15 mouse cellular contexts compared by ENCODE assay signal in genomic region chr11:54849961-54850758, GRCm38 (mm10). TPM values are rescaled to one million over a fixed set of nuclear protein-coding genes. Genes with fewer than 3 reads are reported as not detected.
DNase-seq lines count a peak whose midpoint lies in the region; ATAC-seq and TF ChIP-seq lines count a peak whose summit lies in the region.
"Had no signal": no experiment of that assay in that cellular context is flagged by ENCODE, and none has a peak within 500 bp of the region (broad histone marks: within the 10 kb centered on the region; RNA-seq: fewer than 3 reads in every experiment).

No protein-coding gene starts in this region.

- H3K4me1 ChIP-seq in heart, postnatal 0 days (ENCODE audit: control insufficient read depth, insufficient read depth), result peaks cover 11% of the 10 kb centered on the region
- peaks cover 23% of the 10 kb centered on the region for H3K4me1 ChIP-seq in thymus, adult 2 months (replicated peaks; ENCODE audit: control insufficient read depth, insufficient read depth, low read length)
- H3K4me1 ChIP-seq in kidney, embryonic 14.5 days (ENCODE audit: control insufficient read depth, insufficient read depth, low read length), result no peaks in the 10 kb centered on the region

- H3K27me3 ChIP-seq in heart, postnatal 0 days (ENCODE audit: control insufficient read depth, insufficient read depth, low read length), result no peaks in the 10 kb centered on the region
- no peaks in the 10 kb centered on the region for H3K27me3 ChIP-seq in thymus, adult 2 months (ENCODE audit: control insufficient read depth, insufficient read depth, low read length)
- H3K27me3 ChIP-seq in kidney, embryonic 14.5 days (ENCODE audit: control insufficient read depth, insufficient read depth, low read length), result no peaks in the 10 kb centered on the region
- H3K27me3 ChIP-seq: forebrain, embryonic 12.5 days; heart, embryonic 12.5 days had no signal

- peak overlapping the region; percentile 36; the same call in 1 of the 2 replicates for H3K27ac ChIP-seq in heart, postnatal 0 days (ENCODE audit: low read depth)
- peak overlapping the region; percentile 97 for H3K27ac ChIP-seq in thymus, adult 2 months (ENCODE audit: control insufficient read depth, insufficient read depth, low read length)
- no peak overlapping the region for H3K27ac ChIP-seq in kidney, embryonic 14.5 days (ENCODE audit: low read depth, low read length)
- H3K27ac ChIP-seq: forebrain, embryonic 12.5 days; hindbrain, embryonic 14.5 days had no signal

- no peaks in the 10 kb centered on the region for H3K9me3 ChIP-seq in heart, postnatal 0 days (replicated peaks; ENCODE audit: control insufficient read depth, low read length)
- H3K9me3 ChIP-seq in kidney, embryonic 14.5 days (ENCODE audit: control insufficient read depth, low read length), result no peaks in the 10 kb centered on the region
- H3K9me3 ChIP-seq: forebrain, embryonic 12.5 days; heart, embryonic 12.5 days had no signal

- no peak for TF ChIP-seq CTCF in heart, postnatal 0 days (IDR thresholded peaks at IDR 0.05; ENCODE audit: low read depth)
- no peak for TF ChIP-seq CTCF in thymus, adult 2 months (IDR thresholded peaks at IDR 0.05; ENCODE audit: borderline replicate concordance, control insufficient read depth, extremely low read depth, insufficient read depth, low read length, poor library complexity)

- no peak for ATAC-seq in heart, postnatal 0 days (ENCODE audit: insufficient read depth, low read depth)
- ATAC-seq in granulocyte monocyte progenitor cell, adult 5-6 weeks (replicated peaks; ENCODE audit: poor library complexity, severe bottlenecking), result peak; percentile 37
- no peak for ATAC-seq in kidney, embryonic 14.5 days (ENCODE audit: low FRiP score, low TSS enrichment)

- WGBS in heart, postnatal 0 days, result 42% methylated on average over 10 of the region's 10 CpGs
- 11% methylated on average over 10 of the region's 10 CpGs for WGBS in thymus, adult 2 months
- 89% methylated on average over 10 of the region's 10 CpGs for WGBS in kidney, embryonic 14.5 days

- no peak overlapping the region for H3K4me3 ChIP-seq in heart, postnatal 0 days (ENCODE audit: low read depth, low read length)
- peak overlapping the region; percentile 4; the same call in 1 of the 2 replicates for H3K4me3 ChIP-seq in thymus, adult 2 months (ENCODE audit: control insufficient read depth, insufficient read depth, low read length)
- H3K4me3 ChIP-seq in kidney, embryonic 14.5 days (ENCODE audit: low read length), result no peak overlapping the region
- H3K4me3 ChIP-seq: forebrain, embryonic 12.5 days; heart, embryonic 12.5 days had no signal

- no peak for DNase-seq in heart, postnatal 0 days (ENCODE audit: low spot score)
- DNase-seq in heart, postnatal 36 days, result no peak
- DNase-seq in CD4-positive helper T cell, adult 2 months (ENCODE audit: low read depth, low spot score), result peak; percentile 62
- DNase-seq in thymus, adult 2 months, result peak; percentile 62
- no peak for DNase-seq in Muller cell, postnatal 12 days (ENCODE audit: inconsistent ontology term)
- DNase-seq in cerebellum, adult 11 months, result no peak
- DNase-seq: cerebellum, postnatal 10 days; kidney, adult 2 months; kidney, postnatal 4 days; layer of hippocampus, postnatal 36 days had no signal

- no peaks in the 10 kb centered on the region for H3K36me3 ChIP-seq in heart, postnatal 0 days (replicated peaks; ENCODE audit: control insufficient read depth, insufficient read depth, low read length)
- H3K36me3 ChIP-seq in thymus, adult 2 months (ENCODE audit: control insufficient read depth, insufficient read depth, low read length), result no peaks in the 10 kb centered on the region
- no peaks in the 10 kb centered on the region for H3K36me3 ChIP-seq in kidney, embryonic 14.5 days (ENCODE audit: control insufficient read depth, insufficient read depth, low read length)
- H3K36me3 ChIP-seq: forebrain, embryonic 12.5 days; heart, embryonic 12.5 days had no signal

- H3K9ac ChIP-seq in heart, postnatal 0 days (replicated peaks; ENCODE audit: low read depth, low read length), result no peak overlapping the region
- no peak overlapping the region for H3K9ac ChIP-seq in kidney, embryonic 14.5 days (ENCODE audit: low read depth, low read length)
- H3K9ac ChIP-seq: forebrain, embryonic 12.5 days; heart, embryonic 12.5 days; hindbrain, embryonic 14.5 days had no signal

- TF ChIP-seq POLR2A in thymus, adult 2 months (IDR thresholded peaks at IDR 0.05; ENCODE audit: control insufficient read depth, extremely low read depth, insufficient read depth, low read length, poor library complexity), result no peak

- intact Hi-C loops in heart, postnatal 36 days (cut with DNase I), result no loop called here

- TF ChIP-seq EP300 in heart, postnatal 0 days (IDR thresholded peaks at IDR 0.05; ENCODE audit: low read depth), result no peak

- no peak overlapping the region for H3K4me2 ChIP-seq in heart, postnatal 0 days (ENCODE audit: low read depth, low read length)
- no peak overlapping the region for H3K4me2 ChIP-seq in kidney, embryonic 14.5 days (replicated peaks; ENCODE audit: low read depth, low read length)
- H3K4me2 ChIP-seq: forebrain, embryonic 12.5 days; heart, embryonic 12.5 days; hindbrain, embryonic 14.5 days had no signal

RNA-seq across cellular contexts. Expression of gene Lyrm7, which starts 10.6 kb away (rescaled TPM):
- 4.5 and 6.3 TPM in 2 replicates for total RNA-seq in heart, postnatal 0 days (2014; rRNA removed; ENCODE audit: low replicate concordance)
- 19.2 and 20.2 TPM in 2 replicates for polyA plus RNA-seq in heart, postnatal 0 days (2015; fragmentation: Nextera tagmentation; extraction: Ambion mirVana)
- 10 to 100 TPM; 37.9 to 39.0 TPM for total RNA-seq in heart, postnatal 36 days (2021)
- total RNA-seq in granulocyte monocyte progenitor cell, adult 5-6 weeks (2014; fragmentation: Nextera tagmentation), result 4.0 and 9.3 TPM in 2 replicates
- total RNA-seq in granulocyte monocyte progenitor cell, adult 5-6 weeks (2017), result 2.0 and 11.1 TPM in 2 replicates
- polyA plus RNA-seq in thymus, adult 2 months (2012; rRNA removed), result 2.9 and 3.5 TPM in 2 replicates
- 6.7 and 9.6 TPM in 2 replicates for polyA plus RNA-seq in kidney, embryonic 14.5 days (2014; fragmentation: Nextera tagmentation; extraction: Ambion mirVana)

RNA-seq across cellular contexts. Expression of gene Hint1, which starts 16.0 kb away (rescaled TPM):
- total RNA-seq in heart, postnatal 0 days (2014; rRNA removed; ENCODE audit: low replicate concordance), result 704 and 779 TPM in 2 replicates
- 923 and 965 TPM in 2 replicates for polyA plus RNA-seq in heart, postnatal 0 days (2015; fragmentation: Nextera tagmentation; extraction: Ambion mirVana)
- total RNA-seq in heart, postnatal 36 days (2021), result 100 to 1,000 TPM; 292 to 340 TPM
- 686 and 699 TPM in 2 replicates for total RNA-seq in granulocyte monocyte progenitor cell, adult 5-6 weeks (2014; fragmentation: Nextera tagmentation)
- 600 and 654 TPM in 2 replicates for total RNA-seq in granulocyte monocyte progenitor cell, adult 5-6 weeks (2017)
- polyA plus RNA-seq in thymus, adult 2 months (2012; rRNA removed), result 322 and 336 TPM in 2 replicates
- polyA plus RNA-seq in kidney, embryonic 14.5 days (2014; fragmentation: Nextera tagmentation; extraction: Ambion mirVana), result 720 and 912 TPM in 2 replicates

RNA-seq across cellular contexts. Expression of gene Gpx3, which starts 52.1 kb away (rescaled TPM):
- 114 and 243 TPM in 2 replicates for total RNA-seq in heart, postnatal 0 days (2014; rRNA removed; ENCODE audit: low replicate concordance)
- polyA plus RNA-seq in heart, postnatal 0 days (2015; fragmentation: Nextera tagmentation; extraction: Ambion mirVana), result 788 and 904 TPM in 2 replicates
- 100 to 1,000 TPM; 189 to 218 TPM for total RNA-seq in heart, postnatal 36 days (2021)
- 24.9 and 29.6 TPM in 2 replicates for total RNA-seq in granulocyte monocyte progenitor cell, adult 5-6 weeks (2014; fragmentation: Nextera tagmentation)
- total RNA-seq in granulocyte monocyte progenitor cell, adult 5-6 weeks (2017), result 1.6 and 4.0 TPM in 2 replicates
- polyA plus RNA-seq in thymus, adult 2 months (2012; rRNA removed), result 120 and 133 TPM in 2 replicates
- polyA plus RNA-seq in kidney, embryonic 14.5 days (2014; fragmentation: Nextera tagmentation; extraction: Ambion mirVana), result 83.0 and 101 TPM in 2 replicates

Comparison
In these comparisons a context has a peak if more than half of its experiments do, and no peak if none do; other contexts are left out.
1. DNase-seq: peak in CD4-positive helper T cell, adult 2 months (single experiment) and thymus, adult 2 months (single experiment); none in heart, postnatal 0 days (single experiment), heart, postnatal 36 days (0 of 2), Muller cell, postnatal 12 days (single experiment) and cerebellum, adult 11 months (single experiment).